Mouse (Mus musculus): ENCODE data around the gene Crip1. TPM values are rescaled to one million over a fixed set of nuclear protein-coding genes. Genes with fewer than 3 reads are reported as not detected.
A peak's percentile ranks its signal among the peaks of the same experiment; 100 is the strongest.

The Crip1 gene
- total RNA-seq (2014; fragmentation: Nextera tagmentation) (31.5 and 42.4 TPM in 2 replicates), total RNA-seq (2017) (897 and 989 TPM in 2 replicates), polyA plus RNA-seq (2012) (143 and 174 TPM in 2 replicates)

DNA sequence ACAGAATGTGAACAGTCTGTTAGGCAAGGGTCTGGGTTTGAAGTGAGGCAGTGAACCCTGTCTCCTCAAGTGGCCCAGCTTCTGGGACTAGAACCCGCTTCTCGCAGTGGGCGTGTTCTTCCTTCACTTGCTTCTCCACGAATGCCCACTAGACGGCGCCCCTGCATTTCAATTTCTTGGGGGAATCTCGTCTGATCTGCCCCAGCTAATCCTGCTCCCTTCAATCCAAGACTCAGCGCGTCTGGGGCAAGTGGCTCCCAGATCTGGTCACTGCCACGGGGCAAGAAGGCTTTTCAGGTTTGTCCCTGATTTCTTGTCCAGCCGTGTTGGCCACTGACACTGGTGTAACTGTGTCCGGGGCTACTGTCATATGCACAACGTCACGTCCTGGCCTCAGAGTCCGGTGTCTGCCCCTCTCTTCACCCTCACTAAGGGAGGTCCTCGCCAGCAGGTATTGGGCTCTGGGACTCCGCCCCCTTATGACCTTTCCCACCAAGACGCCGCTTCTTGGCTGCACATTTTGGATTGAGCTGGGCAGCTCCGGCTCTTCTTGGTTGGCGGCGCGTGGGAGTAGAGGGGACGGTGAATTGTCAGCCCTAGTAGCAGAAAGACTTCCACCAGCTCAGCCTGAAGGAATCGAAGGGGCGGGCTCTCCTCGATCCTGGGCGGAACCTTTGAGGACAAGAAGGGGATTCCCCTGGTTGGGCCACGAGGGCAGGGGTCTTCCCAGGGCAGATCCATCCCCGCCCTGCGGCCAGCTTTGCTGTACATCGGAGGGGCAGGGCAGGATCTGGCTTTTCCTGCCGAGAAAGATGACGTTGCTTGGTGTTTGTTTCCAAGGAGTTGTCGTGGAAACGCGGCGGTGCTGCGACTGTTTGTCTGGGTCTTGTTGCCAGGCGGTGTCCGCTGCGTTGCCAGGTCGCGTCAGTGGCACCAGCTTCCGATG, at the start of gene Crip1:
Gene Crip1 (plus strand): TSS at position 205 of the 946 bp plus-strand sequence.
- ATAC-seq (ENCODE audit: extremely low read depth, insufficient number of reproducible peaks, low FRiP score, poor library complexity, severe bottlenecking) (0 out of 2 replicates have a peak, but pooled peaks have one; percentile 10), DNase-seq (ENCODE audit: low spot score) (peak; percentile 84)
- no peak for TF ChIP-seq GATA1 (IDR thresholded peaks at IDR 0.05; ENCODE audit: borderline replicate concordance, low read length)
- TF ChIP-seq TAL1 (conservative IDR thresholded peaks at IDR 0.05; ENCODE audit: low read depth, low read length), result no peak
- TF ChIP-seq GATA2 (IDR thresholded peaks at IDR 0.05; ENCODE audit: borderline replicate concordance, low read depth, low read length), result no peak
- TF ChIP-seq POLR2AphosphoS5 (IDR thresholded peaks at IDR 0.05; ENCODE audit: insufficient replicate concordance, low read depth, low read length), result no peak
- peak; percentile 98 for TF ChIP-seq CTCF (IDR thresholded peaks at IDR 0.05; ENCODE audit: low read depth, low read length)
- H3K9me3 ChIP-seq (replicated peaks), result no peaks in the 10 kb centered on the region
- H3K36me3 ChIP-seq (replicated peaks), result peaks cover 11% of the 10 kb centered on the region
- peaks cover 57% of the 10 kb centered on the region for H3K27me3 ChIP-seq (ENCODE audit: insufficient read depth, low read length)
- H3K4me1 ChIP-seq (ENCODE audit: insufficient read depth, low read depth, low read length), result peaks cover 82% of the 10 kb centered on the region
- H3K4me3 ChIP-seq (ENCODE audit: low read depth, low read length), result peak within 1 kb of the TSS; percentile 5; the same call in 1 of the 2 replicates

DNA sequence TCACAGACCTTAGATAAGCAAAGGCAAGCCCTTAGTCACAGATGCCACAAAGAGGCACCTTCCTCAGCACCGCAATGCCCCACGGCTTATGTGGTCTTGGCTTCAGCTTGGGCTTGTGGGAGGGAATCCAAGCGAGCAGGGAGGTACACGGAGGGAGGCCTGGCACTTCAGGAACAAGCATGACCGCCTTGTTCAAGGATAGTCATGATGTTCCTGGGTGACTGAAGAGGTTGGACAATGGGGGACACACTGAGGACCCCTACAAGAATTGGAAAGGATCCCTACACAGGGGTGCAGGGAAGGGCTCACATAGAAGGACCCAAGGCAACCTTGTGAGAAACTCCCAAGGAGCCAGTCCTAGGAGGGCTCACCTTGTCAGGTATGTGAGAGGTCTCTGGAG, 49.1 kb upstream of the Crip1 start:
- DNase-seq (ENCODE audit: low spot score), result no peak
- peak overlapping the region; percentile 78; the same call in 1 of the 2 replicates for H3K4me3 ChIP-seq (ENCODE audit: low read depth, low read length)
- H3K4me1 ChIP-seq (ENCODE audit: insufficient read depth, low read depth, low read length), result peaks cover 44% of the 10 kb centered on the region
- no peak for ATAC-seq (ENCODE audit: extremely low read depth, insufficient number of reproducible peaks, low FRiP score, poor library complexity, severe bottlenecking)
- peaks cover 35% of the 10 kb centered on the region for H3K27me3 ChIP-seq (ENCODE audit: insufficient read depth, low read length)
- TF ChIP-seq CTCF (IDR thresholded peaks at IDR 0.05; ENCODE audit: low read depth, low read length), result no peak
- no peak for TF ChIP-seq POLR2AphosphoS5 (IDR thresholded peaks at IDR 0.05; ENCODE audit: insufficient replicate concordance, low read depth, low read length)
- TF ChIP-seq GATA2 (IDR thresholded peaks at IDR 0.05; ENCODE audit: borderline replicate concordance, low read depth, low read length), result no peak
- no peak for TF ChIP-seq GATA1 (IDR thresholded peaks at IDR 0.05; ENCODE audit: borderline replicate concordance, low read length)
- no peak for TF ChIP-seq TAL1 (conservative IDR thresholded peaks at IDR 0.05; ENCODE audit: low read depth, low read length)
- peaks cover 32% of the 10 kb centered on the region for H3K36me3 ChIP-seq (replicated peaks)
- no peaks in the 10 kb centered on the region for H3K9me3 ChIP-seq (replicated peaks)

GRCm38 (mm10) chr12:113097749-113098281, 48.3 kb upstream of the Crip1 start, which contains the start of gene Mta1:
Gene Mta1, plus strand, starts transcription at chr12:113098278.
- peak within 1 kb of the TSS; percentile 78 for H3K4me3 ChIP-seq (ENCODE audit: low read depth, low read length)
- peaks cover 31% of the 10 kb centered on the region for H3K27me3 ChIP-seq (ENCODE audit: insufficient read depth, low read length)
- no peaks in the 10 kb centered on the region for H3K9me3 ChIP-seq (replicated peaks)
- peaks cover 52% of the 10 kb centered on the region for H3K4me1 ChIP-seq (ENCODE audit: insufficient read depth, low read depth, low read length)
- DNase-seq (ENCODE audit: low spot score) (peak; percentile 91), ATAC-seq (ENCODE audit: extremely low read depth, insufficient number of reproducible peaks, low FRiP score, poor library complexity, severe bottlenecking) (no peak; the same call in 1 of the 2 replicates)
- TF ChIP-seq GATA1 (IDR thresholded peaks at IDR 0.05; ENCODE audit: borderline replicate concordance, low read length) (no peak), POLR2AphosphoS5 (IDR thresholded peaks at IDR 0.05; ENCODE audit: insufficient replicate concordance, low read depth, low read length) (no peak), TAL1 (conservative IDR thresholded peaks at IDR 0.05; ENCODE audit: low read depth, low read length) (no peak), GATA2 (IDR thresholded peaks at IDR 0.05; ENCODE audit: borderline replicate concordance, low read depth, low read length) (no peak), CTCF (IDR thresholded peaks at IDR 0.05; ENCODE audit: low read depth, low read length) (no peak)
- peaks cover 39% of the 10 kb centered on the region for H3K36me3 ChIP-seq (replicated peaks)

DNA sequence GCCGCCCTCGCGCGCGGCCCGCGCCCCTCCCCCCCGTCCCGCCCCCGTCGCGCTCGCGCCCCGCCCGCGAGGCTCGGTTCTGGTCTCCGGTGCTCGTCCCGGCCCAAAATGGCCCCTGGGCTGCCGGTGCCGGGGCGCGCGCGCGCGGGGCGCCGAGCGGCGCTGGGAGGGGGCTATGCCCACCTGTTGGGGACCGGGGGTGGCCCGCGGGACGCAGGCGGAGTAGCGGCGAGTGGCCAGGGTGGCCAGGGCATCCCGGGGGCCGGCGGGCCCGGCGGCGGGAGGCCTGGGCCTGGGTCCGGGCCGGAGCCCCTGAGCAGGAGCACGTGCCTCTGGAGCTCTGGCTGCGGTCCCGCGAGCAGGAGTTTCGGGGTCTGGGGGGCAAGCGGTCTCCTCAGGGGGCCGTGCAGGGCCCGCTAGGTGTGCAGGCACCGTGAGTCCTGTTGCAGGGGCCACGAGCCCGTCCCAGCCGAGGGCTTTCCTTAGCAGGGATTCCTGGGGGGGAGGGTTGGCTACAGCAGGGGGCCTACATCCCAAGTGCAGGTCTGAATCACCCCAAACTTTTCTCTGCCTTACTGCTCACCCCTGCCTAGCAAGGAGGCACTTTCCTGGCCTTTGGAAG, 47.5 kb upstream of the Crip1 start:
- DNase-seq (ENCODE audit: low spot score) (peak; percentile 70), ATAC-seq (ENCODE audit: extremely low read depth, insufficient number of reproducible peaks, low FRiP score, poor library complexity, severe bottlenecking) (no peak)
- H3K27me3 ChIP-seq (ENCODE audit: insufficient read depth, low read length), result peaks cover 27% of the 10 kb centered on the region
- TF ChIP-seq POLR2AphosphoS5 (IDR thresholded peaks at IDR 0.05; ENCODE audit: insufficient replicate concordance, low read depth, low read length), result no peak
- H3K4me1 ChIP-seq (ENCODE audit: insufficient read depth, low read depth, low read length), result peaks cover 60% of the 10 kb centered on the region
- H3K4me3 ChIP-seq (ENCODE audit: low read depth, low read length), result peak overlapping the region; percentile 78
- H3K9me3 ChIP-seq (replicated peaks), result no peaks in the 10 kb centered on the region
- H3K36me3 ChIP-seq (replicated peaks), result peaks cover 48% of the 10 kb centered on the region

DNA sequence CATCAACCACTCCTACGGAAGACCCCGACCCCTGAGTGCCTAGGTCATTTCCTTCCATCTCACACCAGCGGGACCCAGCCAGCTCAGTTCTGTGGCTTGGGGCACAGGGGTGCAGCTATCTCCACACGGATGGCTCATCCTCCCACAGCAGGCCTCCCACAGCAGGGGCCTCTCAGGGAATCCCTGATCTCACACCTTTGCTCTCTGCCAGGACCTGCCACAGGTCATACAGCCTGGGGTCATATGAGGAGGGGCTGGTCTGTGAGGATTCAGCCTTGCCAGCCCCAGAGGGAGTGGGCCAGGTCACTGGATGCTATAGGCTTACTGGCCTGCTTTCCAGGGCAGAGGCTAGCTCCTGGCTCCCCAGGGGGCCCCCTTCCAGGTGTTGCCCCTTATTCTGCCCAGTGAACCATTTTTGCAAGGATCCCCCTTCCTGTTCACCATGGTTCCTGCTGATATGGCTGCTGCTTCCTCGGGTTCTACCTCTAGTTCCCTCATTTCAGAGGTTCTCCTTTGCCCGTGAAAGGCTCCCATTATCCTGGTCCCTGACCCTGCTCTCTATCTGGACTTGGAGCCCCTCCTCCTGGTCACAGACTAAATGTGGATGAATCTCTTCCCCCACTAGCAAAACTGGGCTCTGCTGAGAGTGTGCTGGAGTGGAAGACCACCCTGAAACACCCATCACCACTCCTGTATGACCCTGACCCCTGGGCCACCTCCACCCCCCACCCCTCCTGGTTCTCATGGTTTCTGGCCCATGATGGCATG, 46.5 kb upstream of the Crip1 start:
- DNase-seq (ENCODE audit: low spot score) (peak; percentile 66), ATAC-seq (ENCODE audit: extremely low read depth, insufficient number of reproducible peaks, low FRiP score, poor library complexity, severe bottlenecking) (peak; percentile 11; the same call in 1 of the 2 replicates)
- H3K4me1 ChIP-seq (ENCODE audit: insufficient read depth, low read depth, low read length), result peaks cover 70% of the 10 kb centered on the region
- no peak for TF ChIP-seq POLR2AphosphoS5 (IDR thresholded peaks at IDR 0.05; ENCODE audit: insufficient replicate concordance, low read depth, low read length)
- TF ChIP-seq CTCF (IDR thresholded peaks at IDR 0.05; ENCODE audit: low read depth, low read length), result no peak
- TF ChIP-seq GATA2 (IDR thresholded peaks at IDR 0.05; ENCODE audit: borderline replicate concordance, low read depth, low read length), result no peak
- TF ChIP-seq GATA1 (IDR thresholded peaks at IDR 0.05; ENCODE audit: borderline replicate concordance, low read length), result no peak
- no peak for TF ChIP-seq TAL1 (conservative IDR thresholded peaks at IDR 0.05; ENCODE audit: low read depth, low read length)
- H3K4me3 ChIP-seq (ENCODE audit: low read depth, low read length), result peak overlapping the region; percentile 78
- peaks cover 58% of the 10 kb centered on the region for H3K36me3 ChIP-seq (replicated peaks)
- H3K9me3 ChIP-seq (replicated peaks), result 0 out of 2 replicates have a peak, but pooled peaks cover 5% of the 10 kb centered on the region
- H3K27me3 ChIP-seq (ENCODE audit: insufficient read depth, low read length), result peaks cover 27% of the 10 kb centered on the region
